Mouse (Mus musculus): ENCODE data around the gene Fbxl12.
"Not testable (repeated sequence)": the region's sequence is repeated elsewhere in the genome, so short reads cannot be mapped to it uniquely, and the experiment has no call there.

Gene Fbxl12

GRCm38 (mm10) chr9:20644360-20645081 is at the start of gene Fbxl12:
TSS of gene Fbxl12 (minus strand) at chr9:20644767.
- peak; percentile 81 for DNase-seq (ENCODE audit: low read depth, low spot score)

- no peak for DNase-seq (ENCODE audit: low read depth, low spot score)
Observed at GRCm38 (mm10) chr9:20692863-20693262, 48.3 kb upstream of the Fbxl12 start.

- not testable (repeated sequence) for DNase-seq (ENCODE audit: low read depth, low spot score)
Observed at GRCm38 (mm10) chr9:20690449-20690848, 45.9 kb upstream of the Fbxl12 start.

- DNase-seq (ENCODE audit: low read depth, low spot score) = no peak
Observed at GRCm38 (mm10) chr9:20689913-20690312, 45.3 kb upstream of the Fbxl12 start.

GRCm38 (mm10) chr9:20689403-20689802 is 44.8 kb upstream of the Fbxl12 start:
- DNase-seq (ENCODE audit: low read depth, low spot score) = no peak

GRCm38 (mm10) chr9:20685081-20685861 is 40.7 kb upstream of the Fbxl12 start:
- DNase-seq (ENCODE audit: low read depth, low spot score) = no peak

GRCm38 (mm10) chr9:20682389-20682722 is 37.8 kb upstream of the Fbxl12 start:
- no peak for DNase-seq (ENCODE audit: low read depth, low spot score)

GRCm38 (mm10) chr9:20681546-20682388 is 37.2 kb upstream of the Fbxl12 start:
- DNase-seq (ENCODE audit: low read depth, low spot score) = no peak

- no peak for DNase-seq (ENCODE audit: low read depth, low spot score)
Observed at GRCm38 (mm10) chr9:20680378-20680958, 35.9 kb upstream of the Fbxl12 start.

GRCm38 (mm10) chr9:20677892-20678291 is 33.3 kb upstream of the Fbxl12 start:
- DNase-seq (ENCODE audit: low read depth, low spot score) = no peak

- no peak for DNase-seq (ENCODE audit: low read depth, low spot score)
Observed at GRCm38 (mm10) chr9:20672047-20672446, 27.5 kb upstream of the Fbxl12 start.

- DNase-seq (ENCODE audit: low read depth, low spot score) = no peak
Observed at GRCm38 (mm10) chr9:20668065-20668464, 23.5 kb upstream of the Fbxl12 start.

- DNase-seq (ENCODE audit: low read depth, low spot score) = no peak
Observed at GRCm38 (mm10) chr9:20666510-20667034, 22.0 kb upstream of the Fbxl12 start.

GRCm38 (mm10) chr9:20665925-20666324 is 21.4 kb upstream of the Fbxl12 start:
- DNase-seq (ENCODE audit: low read depth, low spot score) = no peak

GRCm38 (mm10) chr9:20664982-20665637 is 20.5 kb upstream of the Fbxl12 start:
- DNase-seq (ENCODE audit: low read depth, low spot score) = no peak

GRCm38 (mm10) chr9:20664366-20664765 is 19.8 kb upstream of the Fbxl12 start:
- no peak for DNase-seq (ENCODE audit: low read depth, low spot score)

- DNase-seq (ENCODE audit: low read depth, low spot score) = no peak
Observed at GRCm38 (mm10) chr9:20663956-20664355, 19.4 kb upstream of the Fbxl12 start.

GRCm38 (mm10) chr9:20662874-20663273 is 18.3 kb upstream of the Fbxl12 start:
- DNase-seq (ENCODE audit: low read depth, low spot score) = no peak

- peak; percentile 54 for DNase-seq (ENCODE audit: low read depth, low spot score)
Observed at GRCm38 (mm10) chr9:20662325-20662724, 17.8 kb upstream of the Fbxl12 start.

GRCm38 (mm10) chr9:20657546-20657945 is 13.0 kb upstream of the Fbxl12 start:
- DNase-seq (ENCODE audit: low read depth, low spot score) = no peak

- no peak for DNase-seq (ENCODE audit: low read depth, low spot score)
Observed at GRCm38 (mm10) chr9:20653859-20654258, 9.3 kb upstream of the Fbxl12 start.
